Mouse (Mus musculus) limb, embryonic 15.5 days (tissue): ENCODE data around the gene Gm5148. TPM values are rescaled to one million over a fixed set of nuclear protein-coding genes. Genes with fewer than 3 reads are reported as not detected.

Experiments used
- polyA plus RNA-seq: library from polyadenylated mRNA; unstranded; fragments of >200 nt; fragmentation: Nextera tagmentation; extraction: Ambion mirVana; gene quantifications from 2 replicates; pipeline ENCODE4 v1.2.1, GENCODE M21; 2015

Gene Gm5148
- polyA plus RNA-seq, 1 experiment from 2014 or later = 5.4 TPM

Other genes with a start within 250 kb of the Gm5148 start
- gene Spry1, start 84.5 kb downstream of the Gm5148 start, polyA plus RNA-seq = 20.0 and 21.9 TPM in 2 replicates